Mouse (Mus musculus) testis, adult 2 months (tissue): ENCODE measurements at regions not wholly inside any gene's neighbourhood (a gene's known extent, or its start where the extent isn't known, plus 50 kb on each side); places are given as distances from the start of the nearest gene placed in this dataset.

Source experiments
- H3K27ac ChIP-seq: fragments of 200-500 bp; 2 replicates; pipeline ENCODE4 v1.5.1; 2012; ENCODE audit warnings: low read depth, low read length; ENCODE audit not compliant: control insufficient read depth, insufficient read depth
- H3K27me3 ChIP-seq: fragments of 200-500 bp; 2 replicates; pipeline ENCODE4 v1.6.1; 2012; ENCODE audit warnings: mild to moderate bottlenecking, low read length, moderate library complexity; ENCODE audit not compliant: control insufficient read depth, insufficient read depth
- H3K36me3 ChIP-seq: fragments of 200-500 bp; 2 replicates; pipeline ENCODE4 v1.6.1; 2012; ENCODE audit warnings: mild to moderate bottlenecking, low read length; ENCODE audit not compliant: control insufficient read depth, insufficient read depth
- H3K4me1 ChIP-seq: fragments of 200-500 bp; 2 replicates; pipeline ENCODE4 v1.6.1; 2012; ENCODE audit warnings: low read length; ENCODE audit not compliant: control insufficient read depth, insufficient read depth
- H3K4me3 ChIP-seq: fragments of 200-500 bp; 2 replicates; pipeline ENCODE4 v1.5.1; 2012; ENCODE audit warnings: low read depth, mild to moderate bottlenecking, low read length, moderate library complexity, mixed read lengths; ENCODE audit not compliant: control insufficient read depth
- CTCF ChIP-seq: fragments of 200-500 bp; IDR thresholded peaks from 2 replicates; pipeline ENCODE4 v1.5.1; 2012; ENCODE audit warnings: low read depth, mild to moderate bottlenecking, inconsistent platforms, low read length, moderate library complexity; ENCODE audit not compliant: control insufficient read depth, insufficient read depth, insufficient replicate concordance
- POLR2A ChIP-seq: fragments of 200-500 bp; IDR thresholded peaks from 2 replicates; pipeline ENCODE4 v1.6.1; 2012; ENCODE audit warnings: low read depth, mild to moderate bottlenecking, inconsistent platforms, low read length, moderate library complexity; ENCODE audit not compliant: control insufficient read depth

DNA sequence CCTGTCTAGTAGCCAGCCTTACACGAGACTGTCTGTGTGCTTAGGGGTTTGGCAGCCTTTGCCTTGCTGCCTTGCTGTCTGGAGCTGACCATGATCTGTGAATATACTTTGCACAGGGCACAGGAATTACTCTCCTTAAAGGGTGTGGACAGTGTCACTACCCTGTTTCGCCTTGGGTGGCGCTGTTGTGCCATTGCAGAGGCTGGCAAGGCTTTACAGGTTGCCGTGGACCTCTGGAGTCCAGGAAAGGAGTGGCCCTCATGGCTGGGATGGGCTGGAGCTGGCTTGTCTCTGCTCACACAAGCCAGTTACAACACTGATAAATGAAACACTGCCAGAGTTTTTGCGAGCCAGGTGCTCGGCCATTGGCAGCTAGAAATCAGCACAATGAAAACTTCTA, 110.1 kb upstream of the Agap1 start:
- no peaks in the 10 kb centered on the region for H3K4me1 ChIP-seq
- H3K27ac ChIP-seq = no peak overlapping the region
- H3K27me3 ChIP-seq = no peaks in the 10 kb centered on the region
- H3K36me3 ChIP-seq = no peaks in the 10 kb centered on the region
- no peak overlapping the region for H3K4me3 ChIP-seq
- TF ChIP-seq CTCF (peak; percentile 95), POLR2A (no peak)

DNA sequence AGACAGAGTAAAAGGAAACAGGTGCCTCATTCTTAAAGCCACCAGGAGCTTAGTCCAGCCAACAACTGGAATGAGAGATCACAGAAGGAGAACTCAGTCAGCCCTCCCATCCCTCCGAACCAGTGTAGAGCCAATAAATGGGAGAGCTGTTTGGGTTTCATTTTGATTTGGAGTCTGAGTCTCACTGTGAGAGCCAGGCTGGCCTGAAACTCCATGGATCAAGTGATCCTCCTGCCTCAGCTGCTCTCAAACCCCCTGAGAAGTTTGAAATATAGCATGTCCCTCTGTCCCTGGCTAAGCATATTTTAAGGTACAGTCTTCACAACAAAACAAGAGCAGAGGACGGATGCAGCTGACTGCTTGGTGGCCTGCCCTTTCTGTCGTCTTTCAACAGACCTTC, 107.3 kb upstream of the Agap1 start:
- Histone ChIP-seq H3K27me3 (no peaks in the 10 kb centered on the region), H3K27ac (no peak overlapping the region), H3K4me3 (no peak overlapping the region), H3K4me1 (no peaks in the 10 kb centered on the region), H3K36me3 (no peaks in the 10 kb centered on the region)
- TF ChIP-seq POLR2A = no peak
- no peak for TF ChIP-seq CTCF

DNA sequence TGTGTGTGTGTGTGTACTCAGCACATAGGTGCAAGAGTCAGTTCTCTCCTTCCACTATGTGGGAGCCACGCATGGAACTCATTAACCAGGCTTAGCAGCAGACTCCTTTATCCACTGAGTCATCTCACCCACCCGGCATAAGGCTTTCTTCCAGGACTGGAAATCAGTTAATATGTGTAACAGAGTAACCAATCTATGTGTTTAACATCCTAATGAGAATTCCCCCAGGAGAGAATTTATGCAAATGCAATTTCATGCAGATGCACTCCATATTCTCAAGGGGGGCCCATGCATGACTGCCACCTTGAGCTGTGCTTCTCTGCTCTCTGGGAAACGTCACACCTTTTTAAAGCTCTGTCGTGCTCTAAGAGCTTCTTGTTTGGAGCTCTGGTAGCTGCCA, 101.7 kb upstream of the Agap1 start:
- Histone ChIP-seq H3K27ac (no peak overlapping the region), H3K4me1 (no peaks in the 10 kb centered on the region), H3K36me3 (no peaks in the 10 kb centered on the region), H3K27me3 (no peaks in the 10 kb centered on the region), H3K4me3 (no peak overlapping the region)
- TF ChIP-seq CTCF (no peak), POLR2A (no peak)

DNA sequence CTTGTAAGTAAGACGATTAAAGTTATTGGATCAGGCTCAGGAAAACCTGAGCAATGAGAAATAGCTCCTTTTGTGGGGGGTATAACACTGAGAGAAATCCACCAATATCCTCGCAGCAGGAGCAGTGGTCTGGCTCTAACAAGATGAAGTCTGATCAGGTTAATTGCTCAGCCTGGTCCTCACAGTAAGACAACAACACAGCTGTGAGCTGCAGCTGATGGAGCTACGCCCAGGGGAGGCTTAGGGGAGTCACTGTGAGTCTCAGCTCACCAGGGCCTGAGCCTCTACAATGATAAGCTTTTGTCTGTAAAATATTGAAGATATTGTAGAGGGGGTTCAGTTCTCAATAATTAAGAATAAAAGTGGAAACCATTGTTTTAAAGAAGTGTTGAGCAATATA, 95.3 kb upstream of the Agap1 start:
- no peaks in the 10 kb centered on the region for H3K36me3 ChIP-seq
- TF ChIP-seq POLR2A (no peak), CTCF (no peak)
- H3K27ac ChIP-seq = no peak overlapping the region
- H3K4me1 ChIP-seq = no peaks in the 10 kb centered on the region
- H3K4me3 ChIP-seq = no peak overlapping the region
- H3K27me3 ChIP-seq = no peaks in the 10 kb centered on the region

DNA sequence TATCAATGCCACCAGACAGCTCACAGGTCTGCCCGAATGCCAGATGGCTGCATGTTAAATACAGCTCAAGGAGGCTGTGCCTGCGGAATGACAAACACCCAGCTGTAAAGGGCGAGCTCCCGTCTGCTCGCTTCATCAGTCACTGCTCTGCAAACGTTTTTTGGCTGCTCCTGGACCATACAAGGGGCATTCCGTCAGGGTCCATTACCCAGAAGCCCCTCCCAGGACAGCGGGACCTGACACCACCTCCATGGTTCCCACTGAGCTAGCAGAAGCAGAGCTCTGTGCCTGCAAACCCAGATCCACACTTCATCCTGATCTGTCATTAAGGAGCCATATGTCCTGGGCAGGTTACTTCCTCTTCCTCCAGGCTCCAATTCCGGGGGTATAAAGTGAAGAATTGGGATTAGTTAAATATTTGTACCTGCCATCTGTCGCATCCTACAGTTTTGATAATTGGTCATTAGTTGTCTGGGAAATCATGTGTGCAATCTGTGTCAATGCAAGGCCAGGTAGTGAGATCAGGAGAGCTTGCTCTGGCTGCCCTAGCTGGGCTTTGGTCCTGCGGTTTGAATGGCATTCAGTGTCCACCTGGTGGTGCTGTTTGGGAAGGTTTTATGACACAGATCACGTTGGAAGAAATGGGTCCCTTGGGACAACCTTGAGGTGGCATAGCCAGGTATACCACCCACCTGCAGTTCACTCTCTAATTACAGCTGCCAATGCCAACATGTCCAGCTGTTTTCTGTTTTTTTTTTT, 89.9 kb upstream of the Agap1 start:
- TF ChIP-seq CTCF = no peak
- no peak for TF ChIP-seq POLR2A
- H3K4me3 ChIP-seq = no peak overlapping the region
- no peak overlapping the region for H3K27ac ChIP-seq
- H3K36me3 ChIP-seq = no peaks in the 10 kb centered on the region
- H3K4me1 ChIP-seq = no peaks in the 10 kb centered on the region
- no peaks in the 10 kb centered on the region for H3K27me3 ChIP-seq

DNA sequence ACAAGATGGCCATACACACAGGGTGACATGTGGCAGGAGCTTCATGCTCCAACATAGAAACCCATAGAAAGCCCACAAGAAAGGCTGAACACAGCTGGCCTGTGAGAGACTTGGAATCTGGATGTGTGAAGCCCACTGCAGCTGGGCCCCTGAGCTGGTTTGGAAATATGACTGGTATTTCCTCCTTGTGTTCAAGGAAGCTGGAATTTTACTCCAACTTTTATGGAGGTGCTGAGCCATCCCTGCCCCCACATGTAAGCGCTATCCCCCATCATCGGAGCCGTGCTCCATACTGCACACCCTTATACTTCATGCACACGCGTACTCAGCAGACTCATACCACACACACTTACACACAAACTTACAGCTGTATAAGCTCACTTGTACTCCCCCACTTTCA, 87.7 kb upstream of the Agap1 start:
- Histone ChIP-seq H3K27ac (no peak overlapping the region), H3K4me1 (no peaks in the 10 kb centered on the region), H3K36me3 (no peaks in the 10 kb centered on the region), H3K4me3 (no peak overlapping the region), H3K27me3 (no peaks in the 10 kb centered on the region)
- no peak for TF ChIP-seq POLR2A
- TF ChIP-seq CTCF = no peak

DNA sequence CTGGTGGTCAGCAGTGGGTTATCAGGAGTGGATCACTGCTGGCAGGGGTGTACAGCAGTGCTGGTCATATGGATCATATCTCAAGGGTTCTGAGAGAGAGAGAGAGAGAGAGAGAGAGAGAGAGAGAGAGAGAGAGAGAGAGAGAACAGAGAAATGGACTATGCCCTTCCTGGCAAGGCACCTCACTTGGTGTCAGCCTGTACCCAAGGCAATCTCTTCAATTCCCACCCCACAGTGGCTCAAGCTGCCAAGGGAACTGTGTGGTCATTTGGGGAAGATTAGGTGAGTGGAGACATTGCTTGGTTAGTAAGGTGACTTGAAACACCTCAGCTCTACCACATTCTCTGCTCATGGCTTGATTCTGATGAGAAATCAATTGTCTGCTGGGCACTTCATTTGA, 80.8 kb upstream of the Agap1 start:
- H3K4me3 ChIP-seq = no peak overlapping the region
- H3K4me1 ChIP-seq = no peaks in the 10 kb centered on the region
- no peak overlapping the region for H3K27ac ChIP-seq
- no peak for TF ChIP-seq POLR2A
- no peak for TF ChIP-seq CTCF
- H3K27me3 ChIP-seq = no peaks in the 10 kb centered on the region
- H3K36me3 ChIP-seq = no peaks in the 10 kb centered on the region
